Mouse (Mus musculus) forebrain, embryonic 13.5 days (tissue): ENCODE measurements at regions not wholly inside any gene's neighbourhood (a gene's known extent, or its start where the extent isn't known, plus 50 kb on each side); places are given as distances from the start of the nearest gene placed in this dataset.

ENCODE experiments used
- ATAC-seq: fragments of 200-750 bp; cut with Nextera tagmentation; 2 replicates; pipeline ENCODE4 v1.8.0; 2017
- H3K27ac ChIP-seq: fragments of 300-500 bp; sonication (generic); 2 replicates; pipeline ENCODE4 v1.5.1; 2015; ENCODE audit warnings: inconsistent platforms, mild to moderate bottlenecking, moderate library complexity
- H3K27me3 ChIP-seq: fragments of 300-500 bp; sonication (generic); 2 replicates; pipeline ENCODE4 v1.6.1; 2015; ENCODE audit warnings: mild to moderate bottlenecking, inconsistent platforms
- H3K36me3 ChIP-seq: fragments of 300-500 bp; sonication (generic); 2 replicates; pipeline ENCODE4 v1.6.1; 2015; ENCODE audit warnings: mild to moderate bottlenecking, inconsistent platforms; ENCODE audit not compliant: poor library complexity, severe bottlenecking
- H3K4me1 ChIP-seq: fragments of 300-500 bp; sonication (generic); 2 replicates; pipeline ENCODE4 v1.6.1; 2015; ENCODE audit warnings: inconsistent platforms
- H3K4me2 ChIP-seq: fragments of 300-500 bp; sonication (generic); 2 replicates; pipeline ENCODE4 v1.6.1; 2015; ENCODE audit warnings: inconsistent platforms, mild to moderate bottlenecking, moderate library complexity
- H3K4me3 ChIP-seq: fragments of 300-500 bp; sonication (generic); 2 replicates; pipeline ENCODE4 v1.5.1; 2015; ENCODE audit warnings: mild to moderate bottlenecking, inconsistent platforms
- H3K9ac ChIP-seq: fragments of 300-500 bp; sonication (generic); 2 replicates; pipeline ENCODE4 v1.6.1; 2015; ENCODE audit warnings: mild to moderate bottlenecking, inconsistent platforms
- H3K9me3 ChIP-seq: fragments of 300-500 bp; sonication (generic); replicated peaks from 2 replicates; pipeline ENCODE4 v1.6.1; 2016; ENCODE audit warnings: inconsistent platforms
- whole genome bisulfite sequencing: fragments of 180-500 bp; shearing (Covaris S2); methylation state at CpG from one replicate; pipeline ENCODE4 v1.1.7; 2015; 5-methylcytosine and 5-hydroxymethylcytosine counted together

GRCm38 (mm10) chr7:70584480-70584879 lies 217.9 kb upstream of the Nr2f2 start:
- H3K4me1 ChIP-seq, result no peaks in the 10 kb centered on the region
- no peak for ATAC-seq
- no peaks in the 10 kb centered on the region for H3K9me3 ChIP-seq
- no peak overlapping the region for H3K27ac ChIP-seq
- H3K36me3 ChIP-seq, result no peaks in the 10 kb centered on the region
- H3K4me3 ChIP-seq, result no peak overlapping the region
- 75% methylated on average over 13 of the region's 13 CpGs for WGBS
- no peak overlapping the region for H3K9ac ChIP-seq
- H3K4me2 ChIP-seq, result no peak overlapping the region
- peaks cover 22% of the 10 kb centered on the region for H3K27me3 ChIP-seq

- 37% methylated on average over 15 of the region's 15 CpGs for WGBS
- Histone ChIP-seq H3K27me3 (peaks cover 5% of the 10 kb centered on the region; the same call in 1 of the 2 replicates), H3K4me3 (no peak overlapping the region), H3K4me1 (peaks cover 11% of the 10 kb centered on the region), H3K9me3 (no peaks in the 10 kb centered on the region), H3K27ac (no peak overlapping the region), H3K36me3 (no peaks in the 10 kb centered on the region), H3K4me2 (peak overlapping the region; percentile 25; the same call in 1 of the 2 replicates), H3K9ac (no peak overlapping the region)
- peak; percentile 53 for ATAC-seq
Measured at GRCm38 (mm10) chr7:70576112-70576910, 209.8 kb upstream of the Nr2f2 start.

GRCm38 (mm10) chr7:70575614-70576013 lies 209.1 kb upstream of the Nr2f2 start:
- no peak for ATAC-seq
- 84% methylated on average over 2 of the region's 2 CpGs for WGBS

GRCm38 (mm10) chr7:70574194-70574593 lies 207.7 kb upstream of the Nr2f2 start:
- Histone ChIP-seq H3K9ac (no peak overlapping the region), H3K36me3 (no peaks in the 10 kb centered on the region), H3K4me1 (peaks cover 11% of the 10 kb centered on the region), H3K4me3 (no peak overlapping the region), H3K27me3 (peaks cover 3% of the 10 kb centered on the region; the same call in 1 of the 2 replicates), H3K4me2 (no peak overlapping the region), H3K27ac (no peak overlapping the region), H3K9me3 (no peaks in the 10 kb centered on the region)
- 92% methylated on average over 6 of the region's 6 CpGs for WGBS
- ATAC-seq, result no peak

More at GRCm38 (mm10) chr7:70575614-70576013, 209.1 kb upstream of the Nr2f2 start:
- Histone ChIP-seq H3K4me2 (no peak overlapping the region), H3K4me1 (peaks cover 11% of the 10 kb centered on the region), H3K27ac (no peak overlapping the region), H3K9ac (no peak overlapping the region), H3K9me3 (no peaks in the 10 kb centered on the region), H3K27me3 (peaks cover 4% of the 10 kb centered on the region; the same call in 1 of the 2 replicates), H3K4me3 (no peak overlapping the region), H3K36me3 (no peaks in the 10 kb centered on the region)

GRCm38 (mm10) chr7:70565034-70565433 lies 198.5 kb upstream of the Nr2f2 start:
- Histone ChIP-seq H3K27me3 (no peaks in the 10 kb centered on the region), H3K4me2 (no peak overlapping the region), H3K4me3 (no peak overlapping the region), H3K9me3 (no peaks in the 10 kb centered on the region), H3K36me3 (no peaks in the 10 kb centered on the region), H3K4me1 (no peaks in the 10 kb centered on the region), H3K27ac (no peak overlapping the region), H3K9ac (no peak overlapping the region)
- WGBS, result 69% methylated on average over 1 of the region's 1 CpGs
- no peak for ATAC-seq

GRCm38 (mm10) chr7:70548936-70549450 lies 182.5 kb upstream of the Nr2f2 start:
- ATAC-seq, result no peak
- Histone ChIP-seq H3K27ac (no peak overlapping the region), H3K9ac (no peak overlapping the region), H3K36me3 (no peaks in the 10 kb centered on the region), H3K4me2 (no peak overlapping the region), H3K27me3 (no peaks in the 10 kb centered on the region), H3K4me3 (no peak overlapping the region), H3K9me3 (no peaks in the 10 kb centered on the region), H3K4me1 (no peaks in the 10 kb centered on the region)
- WGBS, result 82% methylated on average over 5 of the region's 5 CpGs

- H3K27me3 ChIP-seq, result no peaks in the 10 kb centered on the region
- no peak overlapping the region for H3K4me3 ChIP-seq
- H3K4me2 ChIP-seq, result no peak overlapping the region
- no peak for ATAC-seq
- H3K9me3 ChIP-seq, result no peaks in the 10 kb centered on the region
- WGBS, result 87% methylated on average over 10 of the region's 10 CpGs
- no peak overlapping the region for H3K9ac ChIP-seq
- no peaks in the 10 kb centered on the region for H3K36me3 ChIP-seq
- H3K27ac ChIP-seq, result no peak overlapping the region
- H3K4me1 ChIP-seq, result no peaks in the 10 kb centered on the region
Measured at GRCm38 (mm10) chr7:70541881-70542665, 175.5 kb upstream of the Nr2f2 start.

- Histone ChIP-seq H3K27ac (no peak overlapping the region), H3K4me2 (no peak overlapping the region), H3K9ac (no peak overlapping the region), H3K4me1 (no peaks in the 10 kb centered on the region), H3K9me3 (no peaks in the 10 kb centered on the region), H3K27me3 (no peaks in the 10 kb centered on the region), H3K36me3 (no peaks in the 10 kb centered on the region), H3K4me3 (no peak overlapping the region)
- 92% methylated on average over 9 of the region's 9 CpGs for WGBS
- ATAC-seq, result no peak
Measured at GRCm38 (mm10) chr7:70539121-70539642, 172.6 kb upstream of the Nr2f2 start.

GRCm38 (mm10) chr7:70536046-70536445 lies 169.5 kb upstream of the Nr2f2 start:
- no peak overlapping the region for H3K27ac ChIP-seq
- no peaks in the 10 kb centered on the region for H3K4me1 ChIP-seq
- H3K4me2 ChIP-seq, result no peak overlapping the region
- H3K4me3 ChIP-seq, result no peak overlapping the region
- H3K9ac ChIP-seq, result no peak overlapping the region
- WGBS, result 91% methylated on average over 6 of the region's 6 CpGs
- H3K36me3 ChIP-seq, result no peaks in the 10 kb centered on the region
- ATAC-seq, result no peak
- 0 out of 2 replicates have a peak, but pooled peaks cover 3% of the 10 kb centered on the region for H3K9me3 ChIP-seq
- H3K27me3 ChIP-seq, result no peaks in the 10 kb centered on the region

- Histone ChIP-seq H3K9ac (no peak overlapping the region), H3K4me2 (no peak overlapping the region), H3K4me3 (no peak overlapping the region), H3K27me3 (no peaks in the 10 kb centered on the region), H3K4me1 (no peaks in the 10 kb centered on the region), H3K9me3 (0 out of 2 replicates have a peak, but pooled peaks cover 4% of the 10 kb centered on the region), H3K27ac (no peak overlapping the region), H3K36me3 (no peaks in the 10 kb centered on the region)
- 39% methylated on average over 1 of the region's 1 CpGs for WGBS
- ATAC-seq, result peak; percentile 95
Measured at GRCm38 (mm10) chr7:70533552-70533951, 167.0 kb upstream of the Nr2f2 start.

GRCm38 (mm10) chr7:70527921-70528320 lies 161.4 kb upstream of the Nr2f2 start:
- WGBS, result 91% methylated on average over 4 of the region's 4 CpGs
- no peak for ATAC-seq
- Histone ChIP-seq H3K4me1 (no peaks in the 10 kb centered on the region), H3K27me3 (no peaks in the 10 kb centered on the region), H3K4me3 (no peak overlapping the region), H3K9me3 (0 out of 2 replicates have a peak, but pooled peaks cover 4% of the 10 kb centered on the region), H3K36me3 (no peaks in the 10 kb centered on the region), H3K27ac (no peak overlapping the region), H3K9ac (no peak overlapping the region), H3K4me2 (no peak overlapping the region)

GRCm38 (mm10) chr7:70525372-70525771 lies 158.8 kb upstream of the Nr2f2 start:
- ATAC-seq, result no peak
- Histone ChIP-seq H3K36me3 (no peaks in the 10 kb centered on the region), H3K27ac (no peak overlapping the region), H3K9ac (no peak overlapping the region), H3K9me3 (no peaks in the 10 kb centered on the region), H3K4me3 (no peak overlapping the region), H3K4me1 (no peaks in the 10 kb centered on the region), H3K27me3 (no peaks in the 10 kb centered on the region), H3K4me2 (no peak overlapping the region)
- 97% methylated on average over 2 of the region's 2 CpGs for WGBS
